Mouse (Mus musculus) T-helper 2 cell (primary cell): ENCODE results near the gene Hist2h2ac.

Experiments
- in situ Hi-C: fragments of 300-600 bp; cut with MboI, MseI; formaldehyde crosslinking; loops from one replicate; pipeline ENCODE4 v1.15.1; 2025; ENCODE audit warnings: high pct_unique_total_duplicates

Hist2h2ac gene

GRCm38 (mm10) chr3:96194966-96195365, 25.7 kb downstream of the Hist2h2ac start:
- in situ Hi-C loops, result no loop called here

GRCm38 (mm10) chr3:96192977-96193376, 27.7 kb downstream of the Hist2h2ac start:
- in situ Hi-C loops, result no loop called here

GRCm38 (mm10) chr3:96182382-96182776, 38.3 kb downstream of the Hist2h2ac start:
- in situ Hi-C loops, result loop anchor here (5.0 kb wide), 1 partner anchor 45 kb away; no protein-coding TSS in a partner anchor

GRCm38 (mm10) chr3:96181510-96182381, 38.9 kb downstream of the Hist2h2ac start:
- in situ Hi-C loops, result loop anchor here (5.0 kb wide), 1 partner anchor 46 kb away; no protein-coding TSS in a partner anchor

DNA sequence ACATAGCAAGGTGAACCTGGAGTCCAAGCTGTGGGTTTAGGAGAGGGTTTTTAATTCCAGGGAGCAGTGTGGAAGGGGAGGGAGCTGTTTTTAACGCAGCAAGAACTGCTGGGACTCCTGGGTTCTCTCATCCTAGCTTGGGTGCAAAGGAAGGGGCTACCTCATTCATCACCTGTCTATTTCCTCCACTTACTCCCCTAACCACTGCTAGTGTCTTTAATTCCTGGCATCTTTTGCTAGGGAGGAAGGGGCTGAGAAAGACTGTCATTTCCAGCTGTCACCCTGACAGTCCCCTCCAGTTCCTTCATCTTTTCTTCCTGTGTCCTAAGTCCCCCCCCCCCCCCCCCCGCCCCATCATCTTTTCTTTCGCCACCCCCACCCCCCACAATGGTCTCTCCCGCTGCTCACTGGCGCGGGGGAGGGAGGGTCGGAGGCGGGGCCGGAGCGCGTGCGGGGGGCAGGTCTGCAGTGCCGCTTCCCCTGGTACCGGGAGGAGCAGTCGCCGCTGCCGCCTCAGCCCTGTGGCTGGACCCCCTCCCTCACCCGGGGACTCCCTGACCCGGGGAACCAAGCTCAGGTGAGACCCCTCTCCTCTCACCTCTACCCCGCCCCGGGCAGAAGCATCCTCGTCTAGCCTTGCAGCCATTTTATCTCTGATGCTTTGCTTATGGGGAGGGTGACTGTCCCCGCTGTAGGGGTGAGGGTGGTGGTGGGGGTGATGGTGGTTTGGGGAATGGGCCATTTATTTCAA, 39.8 kb downstream of the Hist2h2ac start, which contains the start of gene Sv2a:
TSS of gene Sv2a (plus strand) at position 425 of the 751 bp plus-strand sequence.
- in situ Hi-C loops, result loop anchor here (5.0 kb wide), 1 partner anchor 46 kb away; no protein-coding TSS in a partner anchor

DNA sequence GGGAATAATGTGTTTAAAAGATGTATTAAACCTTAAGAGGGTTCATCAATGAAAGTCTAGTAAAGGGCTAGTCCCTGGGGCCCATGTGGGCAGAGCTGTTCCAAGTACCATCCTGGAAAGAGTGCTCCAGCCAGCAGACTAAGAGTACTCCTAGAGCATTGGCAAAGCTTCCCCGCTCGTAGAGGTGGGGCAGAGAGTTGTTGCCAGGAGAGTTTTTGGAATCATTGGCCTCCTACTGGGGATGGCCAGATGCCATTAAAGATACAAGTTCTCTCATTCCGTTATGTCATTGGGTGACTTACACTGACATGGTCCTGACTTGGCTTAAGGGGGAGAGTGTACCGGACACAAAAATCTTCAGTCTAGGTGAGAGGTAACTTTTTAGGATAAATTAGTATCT, 41.1 kb downstream of the Hist2h2ac start:
- in situ Hi-C loops, result loop anchor here (10.0 kb wide), 1 partner anchor 635 kb away; no protein-coding TSS in a partner anchor

GRCm38 (mm10) chr3:96178902-96179301, 41.8 kb downstream of the Hist2h2ac start:
- in situ Hi-C loops, result loop anchor here (10.0 kb wide), 1 partner anchor 636 kb away; no protein-coding TSS in a partner anchor

DNA sequence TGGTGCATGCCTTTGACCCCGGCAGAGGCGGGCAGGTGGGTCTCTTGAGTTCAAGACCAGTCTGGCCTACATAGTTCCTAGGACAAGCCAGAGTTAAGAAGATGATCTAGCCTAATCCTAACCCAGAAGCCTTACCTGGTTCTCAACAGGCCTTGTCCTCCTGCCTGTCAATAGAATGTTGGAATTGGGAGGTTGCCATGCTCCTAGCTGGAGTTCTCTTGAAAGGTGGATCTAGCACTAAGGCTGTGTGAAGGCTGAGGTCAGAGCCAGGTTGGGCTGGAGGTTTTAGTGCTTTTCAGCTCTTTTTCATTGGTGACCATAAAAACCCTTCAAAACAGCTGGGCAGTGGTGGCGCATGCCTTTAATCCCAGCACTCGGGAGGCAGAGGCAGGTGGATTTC, 42.3 kb downstream of the Hist2h2ac start:
- in situ Hi-C loops, result loop anchor here (10.0 kb wide), 1 partner anchor 636 kb away; no protein-coding TSS in a partner anchor

GRCm38 (mm10) chr3:96175251-96175650, 45.4 kb downstream of the Hist2h2ac start:
- in situ Hi-C loops, result loop anchor here (10.0 kb wide), 1 partner anchor 640 kb away; no protein-coding TSS in a partner anchor

GRCm38 (mm10) chr3:96174042-96174441, 46.6 kb downstream of the Hist2h2ac start:
- in situ Hi-C loops, result loop anchor here (10.0 kb wide), 1 partner anchor 641 kb away; no protein-coding TSS in a partner anchor

GRCm38 (mm10) chr3:96173185-96173584, 47.5 kb downstream of the Hist2h2ac start:
- in situ Hi-C loops, result loop anchor here (10.0 kb wide), 1 partner anchor 642 kb away; no protein-coding TSS in a partner anchor

DNA sequence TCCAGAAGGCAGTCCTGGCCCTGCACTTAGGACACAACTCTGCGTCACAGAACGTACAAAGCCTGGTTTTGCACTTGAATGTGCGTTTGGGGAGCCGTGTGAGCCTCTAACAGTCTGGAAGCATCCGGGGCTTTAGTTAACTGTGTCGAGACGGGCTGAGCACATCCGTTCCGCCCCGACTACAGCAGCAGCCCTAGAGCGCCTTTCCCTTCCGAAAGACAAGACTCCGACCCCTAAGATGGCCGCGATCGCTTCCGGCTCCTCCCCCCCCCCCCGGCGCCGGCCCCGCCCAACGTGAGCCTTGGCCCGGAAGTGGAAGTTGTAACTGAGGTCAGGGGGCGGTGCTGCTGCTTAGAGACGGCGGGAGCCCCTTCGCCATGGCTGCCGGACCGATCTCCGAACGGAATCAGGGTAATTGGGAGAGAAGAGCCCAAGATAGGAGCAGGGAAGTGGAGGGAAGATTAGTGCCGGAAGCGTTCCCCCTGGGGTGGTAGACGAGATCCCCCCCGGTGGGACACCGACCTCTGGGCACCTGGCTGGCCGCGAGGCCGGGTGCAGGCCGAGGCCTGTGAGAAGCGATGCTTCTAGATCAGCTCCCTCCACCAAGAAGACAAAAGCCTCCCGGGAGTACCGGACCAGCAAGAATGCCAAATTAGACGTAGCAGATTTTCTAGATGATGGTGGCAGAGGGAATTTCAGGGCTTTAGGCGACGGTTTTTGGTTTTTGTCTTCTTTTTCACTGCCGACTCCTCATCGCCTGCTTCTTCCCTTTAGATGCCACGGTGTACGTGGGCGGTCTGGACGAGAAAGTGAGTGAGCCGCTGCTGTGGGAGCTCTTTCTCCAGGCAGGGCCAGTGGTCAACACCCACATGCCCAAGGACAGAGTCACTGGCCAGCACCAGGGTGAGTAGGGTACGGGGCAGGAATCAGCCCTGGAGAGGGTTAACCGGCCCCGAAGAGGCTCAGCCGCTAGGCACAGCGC, 48.2 kb downstream of the Hist2h2ac start, which contains the start of gene Sf3b4:
TSS of gene Sf3b4 (plus strand) at position 136 of the 982 bp plus-strand sequence.
- in situ Hi-C loops, result loop anchor here (10.0 kb wide), 1 partner anchor 642 kb away; no protein-coding TSS in a partner anchor

- in situ Hi-C loops, result loop anchor here (10.0 kb wide), 1 partner anchor 643 kb away; no protein-coding TSS in a partner anchor
These were observed 49.0 kb downstream of the Hist2h2ac start for GRCm38 (mm10) chr3:96171583-96172196.

GRCm38 (mm10) chr3:96170976-96171545, 49.6 kb downstream of the Hist2h2ac start:
- in situ Hi-C loops, result loop anchor here (10.0 kb wide), 1 partner anchor 644 kb away; no protein-coding TSS in a partner anchor
